Mouse (Mus musculus): Measurements from ENCODE around the gene Rhox13. TPM values are rescaled to one million over a fixed set of nuclear protein-coding genes. Genes with fewer than 3 reads are reported as not detected.
A peak's percentile ranks its signal among the peaks of the same experiment; 100 is the strongest.

Rhox13 gene
- total RNA-seq (2021) (not detected), polyA plus RNA-seq (2012; rRNA removed) (not detected in 2 replicates)
- long read RNA-seq = 0 reads

- no peak within 1 kb of the TSS for H3K27ac ChIP-seq
- no peaks in the 10 kb centered on the region for H3K36me3 ChIP-seq (ENCODE audit: control insufficient read depth, insufficient read depth, low read length)
- intact Hi-C loops (cut with DNase I) = no loop called here
- no peak within 1 kb of the TSS for H3K9ac ChIP-seq (ENCODE audit: low read depth, low read length)
- H3K4me3 ChIP-seq = no peak within 1 kb of the TSS
- no peak for DNase-seq
- WGBS = 93% methylated on average over 20 of the region's 20 CpGs
- no peaks in the 10 kb centered on the region for H3K27me3 ChIP-seq (ENCODE audit: control insufficient read depth, insufficient read depth, low read length)
- H3K4me1 ChIP-seq (ENCODE audit: control insufficient read depth, insufficient read depth, low read length) = no peaks in the 10 kb centered on the region
- no peaks in the 10 kb centered on the region for H3K79me2 ChIP-seq (replicated peaks; ENCODE audit: control insufficient read depth, insufficient read depth, low read length)
- TF ChIP-seq CTCF (IDR thresholded peaks at IDR 0.05) (no peak), EP300 (IDR thresholded peaks at IDR 0.05; ENCODE audit: insufficient read depth, low read depth, low read length) (no peak), POLR2A (IDR thresholded peaks at IDR 0.05; ENCODE audit: insufficient read depth, low read depth, low read length) (no peak)
Observed at GRCm38 (mm10) chrX:38120982-38121381, at the start of gene Rhox13. Rhox13 (plus strand) TSS chrX:38121219.

- Histone ChIP-seq H3K4me1 (ENCODE audit: control insufficient read depth, insufficient read depth, low read length) (no peaks in the 10 kb centered on the region), H3K27me3 (ENCODE audit: control insufficient read depth, insufficient read depth, low read length) (no peaks in the 10 kb centered on the region), H3K9ac (ENCODE audit: low read depth, low read length) (no peak overlapping the region), H3K27ac (no peak overlapping the region), H3K36me3 (ENCODE audit: control insufficient read depth, insufficient read depth, low read length) (no peaks in the 10 kb centered on the region), H3K4me3 (no peak overlapping the region), H3K79me2 (replicated peaks; ENCODE audit: control insufficient read depth, insufficient read depth, low read length) (no peaks in the 10 kb centered on the region)
- DNase-seq = peak; percentile 9 to 32
- 17% methylated on average over 12 of the region's 12 CpGs for WGBS
- TF ChIP-seq EP300 (IDR thresholded peaks at IDR 0.05; ENCODE audit: insufficient read depth, low read depth, low read length) (no peak), CTCF (IDR thresholded peaks at IDR 0.05) (peak; percentile 73)
- intact Hi-C loops (cut with DNase I) = loop anchor here (10.0 kb wide), 1 partner anchor 91 kb away; no protein-coding TSS in a partner anchor
Observed at GRCm38 (mm10) chrX:38084226-38084625, 36.8 kb upstream of the Rhox13 start.

- 78% methylated on average over 9 of the region's 9 CpGs for WGBS
- no peaks in the 10 kb centered on the region for H3K4me1 ChIP-seq (ENCODE audit: control insufficient read depth, insufficient read depth, low read length)
- no peak for DNase-seq
- intact Hi-C loops (cut with DNase I) = loop anchor here (10.0 kb wide), 1 partner anchor 90 kb away; no protein-coding TSS in a partner anchor
- TF ChIP-seq CTCF (IDR thresholded peaks at IDR 0.05) (no peak), POLR2A (IDR thresholded peaks at IDR 0.05; ENCODE audit: insufficient read depth, low read depth, low read length) (no peak), EP300 (IDR thresholded peaks at IDR 0.05; ENCODE audit: insufficient read depth, low read depth, low read length) (no peak)
- H3K4me3 ChIP-seq = no peak within 1 kb of the TSS
- H3K27ac ChIP-seq = no peak within 1 kb of the TSS
- no peaks in the 10 kb centered on the region for H3K36me3 ChIP-seq (ENCODE audit: control insufficient read depth, insufficient read depth, low read length)
- no peaks in the 10 kb centered on the region for H3K79me2 ChIP-seq (replicated peaks; ENCODE audit: control insufficient read depth, insufficient read depth, low read length)
- no peaks in the 10 kb centered on the region for H3K27me3 ChIP-seq (ENCODE audit: control insufficient read depth, insufficient read depth, low read length)
- no peak within 1 kb of the TSS for H3K9ac ChIP-seq (ENCODE audit: low read depth, low read length)
Observed at GRCm38 (mm10) chrX:38085041-38085440, 36.0 kb upstream of the Rhox13 start, which contains the start of gene Rhox11. Rhox11 (minus strand) TSS chrX:38085141.

- no peaks in the 10 kb centered on the region for H3K36me3 ChIP-seq (ENCODE audit: control insufficient read depth, insufficient read depth, low read length)
- intact Hi-C loops (cut with DNase I) = no loop called here
- H3K4me1 ChIP-seq (ENCODE audit: control insufficient read depth, insufficient read depth, low read length) = no peaks in the 10 kb centered on the region
- H3K27me3 ChIP-seq (ENCODE audit: control insufficient read depth, insufficient read depth, low read length) = no peaks in the 10 kb centered on the region
- TF ChIP-seq EP300 (IDR thresholded peaks at IDR 0.05; ENCODE audit: insufficient read depth, low read depth, low read length) = no peak
- TF ChIP-seq CTCF (IDR thresholded peaks at IDR 0.05) = no peak
- no peak for TF ChIP-seq POLR2A (IDR thresholded peaks at IDR 0.05; ENCODE audit: insufficient read depth, low read depth, low read length)
- H3K79me2 ChIP-seq (replicated peaks; ENCODE audit: control insufficient read depth, insufficient read depth, low read length) = no peaks in the 10 kb centered on the region
- 63% methylated on average over 4 of the region's 4 CpGs for WGBS
- no peak within 1 kb of the TSS for H3K27ac ChIP-seq
- H3K9ac ChIP-seq (ENCODE audit: low read depth, low read length) = no peak within 1 kb of the TSS
- H3K4me3 ChIP-seq = no peak within 1 kb of the TSS
- no peak for DNase-seq
Observed at GRCm38 (mm10) chrX:38110807-38111206, 10.2 kb upstream of the Rhox13 start, which contains the start of gene Rhox12. Rhox12 (minus strand) TSS chrX:38110907.

GRCm38 (mm10) chrX:38121478-38121877, 459 bp downstream of the Rhox13 start:
- Histone ChIP-seq H3K79me2 (replicated peaks; ENCODE audit: control insufficient read depth, insufficient read depth, low read length) (no peaks in the 10 kb centered on the region), H3K27me3 (ENCODE audit: control insufficient read depth, insufficient read depth, low read length) (no peaks in the 10 kb centered on the region), H3K36me3 (ENCODE audit: control insufficient read depth, insufficient read depth, low read length) (no peaks in the 10 kb centered on the region), H3K4me1 (ENCODE audit: control insufficient read depth, insufficient read depth, low read length) (no peaks in the 10 kb centered on the region), H3K27ac (no peak overlapping the region), H3K9ac (ENCODE audit: low read depth, low read length) (no peak overlapping the region), H3K4me3 (no peak overlapping the region)
- TF ChIP-seq CTCF (IDR thresholded peaks at IDR 0.05) (no peak), POLR2A (IDR thresholded peaks at IDR 0.05; ENCODE audit: insufficient read depth, low read depth, low read length) (no peak), EP300 (IDR thresholded peaks at IDR 0.05; ENCODE audit: insufficient read depth, low read depth, low read length) (no peak)
- WGBS = 85% methylated on average over 34 of the region's 34 CpGs
- intact Hi-C loops (cut with DNase I) = no loop called here
- DNase-seq = no peak

- intact Hi-C loops (cut with DNase I) = no loop called here
- WGBS = 42% methylated on average over 1 of the region's 1 CpGs
- Histone ChIP-seq H3K27ac (no peak overlapping the region), H3K4me1 (ENCODE audit: control insufficient read depth, insufficient read depth, low read length) (no peaks in the 10 kb centered on the region), H3K36me3 (ENCODE audit: control insufficient read depth, insufficient read depth, low read length) (no peaks in the 10 kb centered on the region), H3K9ac (ENCODE audit: low read depth, low read length) (no peak overlapping the region), H3K4me3 (no peak overlapping the region), H3K79me2 (replicated peaks; ENCODE audit: control insufficient read depth, insufficient read depth, low read length) (no peaks in the 10 kb centered on the region), H3K27me3 (ENCODE audit: control insufficient read depth, insufficient read depth, low read length) (no peaks in the 10 kb centered on the region)
- TF ChIP-seq POLR2A (IDR thresholded peaks at IDR 0.05; ENCODE audit: insufficient read depth, low read depth, low read length) (no peak), CTCF (IDR thresholded peaks at IDR 0.05) (peak; percentile 41)
- no peak for DNase-seq
Observed at GRCm38 (mm10) chrX:38159097-38159496, 38.1 kb downstream of the Rhox13 start.
